Mouse (Mus musculus) C2C12 (cell line): ENCODE results near the gene Mmel1. TPM values are rescaled to one million over a fixed set of nuclear protein-coding genes. Genes with fewer than 3 reads are reported as not detected.

Source experiments
- H3K27me3 ChIP-seq: one replicate; pipeline ENCODE4 v1.6.1; 2011; ENCODE audit not compliant: control insufficient read depth, insufficient read depth, insufficient read length
- H3K36me3 ChIP-seq: one replicate; pipeline ENCODE4 v1.6.1; 2011; ENCODE audit not compliant: control insufficient read depth, insufficient read depth
- H3K4me3 ChIP-seq: one replicate; pipeline ENCODE4 v1.5.1; 2011; ENCODE audit warnings: mild to moderate bottlenecking, control low read depth; ENCODE audit not compliant: poor library complexity, insufficient read depth, severe bottlenecking
- H3K79me2 ChIP-seq: one replicate; pipeline ENCODE4 v1.6.1; 2011; ENCODE audit not compliant: control insufficient read depth, insufficient read depth
- H3K79me3 ChIP-seq: one replicate; pipeline ENCODE4 v1.6.1; 2011; ENCODE audit warnings: low read depth, control low read depth
- H3ac ChIP-seq: one replicate; pipeline ENCODE3; 2011; ENCODE audit warnings: low read depth; ENCODE audit not compliant: control insufficient read depth, insufficient read length
- CEBPB ChIP-seq: IDR thresholded peaks from one replicate; pipeline ENCODE4 v1.6.1; 2011; ENCODE audit warnings: low read depth, mild to moderate bottlenecking, control low read depth, moderate library complexity
- CTCF ChIP-seq: IDR thresholded peaks from one replicate; pipeline ENCODE4 v1.5.1; 2011; ENCODE audit not compliant: control insufficient read depth, insufficient read depth, insufficient read length
- FOSL1 ChIP-seq: IDR thresholded peaks from one replicate; pipeline ENCODE4 v1.8.0; 2011; ENCODE audit warnings: mild to moderate bottlenecking, low read length; ENCODE audit not compliant: poor library complexity, insufficient read depth, severe bottlenecking
- MAX ChIP-seq: IDR thresholded peaks from one replicate; pipeline ENCODE4 v1.6.1; 2011; ENCODE audit warnings: mild to moderate bottlenecking, control low read depth
- MYOD1 ChIP-seq: IDR thresholded peaks from one replicate; pipeline ENCODE4 v1.6.1; 2011; ENCODE audit warnings: low read depth; ENCODE audit not compliant: control insufficient read depth, insufficient read length
- MYOG ChIP-seq: IDR thresholded peaks from one replicate; pipeline ENCODE4 v1.6.1; 2011; ENCODE audit not compliant: control insufficient read depth, insufficient read length; ENCODE audit errors: extremely low read depth
- USF1 ChIP-seq: IDR thresholded peaks from one replicate; pipeline ENCODE4 v1.6.1; 2011; ENCODE audit warnings: low read depth, mild to moderate bottlenecking, control low read depth, moderate library complexity
- polyA plus RNA-seq: library from polyadenylated mRNA; unstranded; fragments of >200 nt; fragmentation: generic; extraction: Trizol; gene quantifications from one replicate; pipeline ENCODE4 v1.2.1, GENCODE M21; 2012; ENCODE audit warnings: missing spikeins

Mmel1 gene
- polyA plus RNA-seq, 1 experiment: 0.04 TPM

DNA sequence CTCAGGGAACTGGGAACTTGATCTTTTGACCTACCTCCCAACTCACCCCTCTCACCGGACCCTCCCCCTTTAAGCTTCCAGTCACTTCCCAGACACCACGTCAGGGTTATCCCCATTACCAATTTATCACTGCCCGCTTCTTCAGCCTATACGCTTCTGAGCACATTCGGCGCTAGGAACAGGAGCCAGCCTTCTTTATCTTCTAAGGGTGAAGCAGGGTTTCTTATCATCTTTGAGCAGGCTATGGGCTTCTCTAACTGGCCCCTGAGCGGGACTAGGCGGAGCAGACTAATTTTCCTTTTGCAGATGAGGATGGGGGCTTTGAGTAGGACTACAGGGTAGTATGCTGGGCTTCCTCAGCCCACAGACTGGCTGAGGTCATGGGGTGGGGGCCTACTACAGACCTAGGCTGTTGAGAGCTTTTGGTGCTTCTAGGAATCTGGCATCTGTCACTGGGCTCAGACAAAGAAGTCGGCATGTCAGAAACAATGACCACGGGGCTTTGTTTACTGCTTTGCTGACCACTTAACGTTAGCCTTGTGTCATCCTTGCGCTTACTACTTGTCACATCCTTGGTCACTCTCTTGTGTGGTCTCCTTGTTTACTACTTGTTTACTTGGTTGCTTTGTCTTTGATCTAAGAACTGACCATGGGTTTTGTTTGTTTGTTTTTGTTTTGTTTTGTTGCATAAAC lies 59.2 kb downstream of the Mmel1 start, which contains the start of gene Tnfrsf14:
Tnfrsf14 (minus strand) TSS at position 169 of the 693 bp plus-strand sequence.
- H3K27me3 ChIP-seq: peaks cover 22% of the 10 kb centered on the region
- no peaks in the 10 kb centered on the region for H3K79me2 ChIP-seq
- no peak within 1 kb of the TSS for H3K4me3 ChIP-seq
- H3ac ChIP-seq: no peak within 1 kb of the TSS
- no peak for TF ChIP-seq MYOD1
- TF ChIP-seq FOSL1: no peak
- no peak for TF ChIP-seq USF1
- no peak for TF ChIP-seq CTCF
- no peak for TF ChIP-seq MAX
- TF ChIP-seq MYOG: no peak
- no peak for TF ChIP-seq CEBPB
- H3K36me3 ChIP-seq: no peaks in the 10 kb centered on the region
- no peaks in the 10 kb centered on the region for H3K79me3 ChIP-seq

GRCm38 (mm10) chr4:154929088-154929660 lies 59.8 kb downstream of the Mmel1 start:
- Histone ChIP-seq H3K79me3 (no peaks in the 10 kb centered on the region), H3ac (no peak overlapping the region), H3K79me2 (no peaks in the 10 kb centered on the region), H3K27me3 (peaks cover 28% of the 10 kb centered on the region), H3K4me3 (no peak overlapping the region), H3K36me3 (no peaks in the 10 kb centered on the region)
- no peak for TF ChIP-seq FOSL1
- no peak for TF ChIP-seq MYOD1
- no peak for TF ChIP-seq CTCF
- TF ChIP-seq MAX: no peak
- TF ChIP-seq USF1: no peak
- TF ChIP-seq MYOG: no peak

DNA sequence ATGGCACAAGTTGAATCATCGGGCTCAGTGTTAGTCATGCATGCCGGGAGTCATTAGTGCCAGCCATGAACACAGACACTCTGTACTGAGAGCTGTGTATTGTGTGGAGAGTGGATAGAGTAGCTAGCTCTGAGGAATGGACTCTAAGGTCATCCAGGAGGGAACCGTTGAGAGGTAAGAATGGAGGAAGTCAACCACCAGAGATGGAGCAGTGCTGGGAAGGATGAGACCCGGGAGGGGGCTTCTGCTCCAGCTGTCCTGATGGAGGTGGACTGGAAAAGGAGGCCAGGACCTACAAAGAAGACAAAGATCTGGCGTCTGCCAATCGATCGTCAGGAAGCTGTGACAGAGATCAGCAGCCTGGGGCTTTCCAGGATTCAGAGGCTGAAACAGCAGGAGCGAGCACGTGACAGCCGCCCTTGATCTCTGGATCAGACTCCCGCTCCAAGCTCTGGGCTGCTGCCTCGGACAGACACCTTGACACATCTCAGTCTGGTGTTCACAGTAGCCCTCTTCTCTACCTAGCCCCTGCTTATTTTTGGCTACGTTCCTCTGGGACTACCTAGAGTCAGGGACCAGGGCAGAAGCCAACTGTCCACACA lies 64.0 kb downstream of the Mmel1 start:
- Histone ChIP-seq H3K36me3 (no peaks in the 10 kb centered on the region), H3ac (no peak overlapping the region), H3K79me3 (no peaks in the 10 kb centered on the region), H3K79me2 (no peaks in the 10 kb centered on the region), H3K27me3 (peaks cover 42% of the 10 kb centered on the region), H3K4me3 (no peak overlapping the region)
- no peak for TF ChIP-seq MYOD1
- TF ChIP-seq CEBPB: no peak
- TF ChIP-seq MYOG: no peak
- no peak for TF ChIP-seq CTCF
- no peak for TF ChIP-seq USF1
- no peak for TF ChIP-seq MAX
- TF ChIP-seq FOSL1: no peak

- Histone ChIP-seq H3K79me2 (no peaks in the 10 kb centered on the region), H3ac (no peak overlapping the region), H3K36me3 (no peaks in the 10 kb centered on the region), H3K27me3 (peaks cover 41% of the 10 kb centered on the region), H3K79me3 (no peaks in the 10 kb centered on the region), H3K4me3 (no peak overlapping the region)
- TF ChIP-seq FOSL1 (no peak), USF1 (no peak), MAX (no peak), CTCF (no peak), MYOD1 (no peak), MYOG (no peak), CEBPB (no peak)
Measured at GRCm38 (mm10) chr4:154934800-154935199, 65.4 kb downstream of the Mmel1 start.

DNA sequence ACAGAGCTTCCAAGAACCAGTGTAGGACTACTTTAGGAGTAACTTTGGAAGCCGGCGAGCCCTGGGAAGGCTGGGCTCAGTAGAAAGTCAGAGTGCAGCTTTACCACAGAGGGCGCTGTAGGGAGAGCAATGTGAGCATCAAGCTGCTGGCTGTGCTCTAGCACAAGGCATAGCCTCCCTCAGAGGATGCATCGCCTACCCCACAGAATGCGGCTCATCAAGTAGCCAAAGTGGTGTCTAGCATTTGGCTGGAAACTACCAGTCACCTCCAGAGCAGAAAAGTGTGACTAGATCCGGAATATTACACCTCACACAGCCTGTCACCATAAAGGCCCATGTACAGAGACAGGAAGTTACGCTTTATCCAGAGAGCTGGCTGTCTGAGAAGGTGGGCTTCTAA lies 66.4 kb downstream of the Mmel1 start:
- Histone ChIP-seq H3ac (no peak overlapping the region), H3K27me3 (peaks cover 35% of the 10 kb centered on the region), H3K79me2 (no peaks in the 10 kb centered on the region), H3K4me3 (no peak overlapping the region), H3K79me3 (no peaks in the 10 kb centered on the region), H3K36me3 (no peaks in the 10 kb centered on the region)
- TF ChIP-seq USF1 (no peak), MYOG (no peak), CTCF (no peak)

GRCm38 (mm10) chr4:154936542-154937255 lies 67.3 kb downstream of the Mmel1 start:
- peaks cover 35% of the 10 kb centered on the region for H3K27me3 ChIP-seq
- H3ac ChIP-seq: no peak overlapping the region
- H3K79me2 ChIP-seq: no peaks in the 10 kb centered on the region
- H3K79me3 ChIP-seq: no peaks in the 10 kb centered on the region
- H3K4me3 ChIP-seq: no peak overlapping the region
- TF ChIP-seq CEBPB (no peak), MYOD1 (no peak), CTCF (no peak), MYOG (no peak), FOSL1 (no peak)
- no peaks in the 10 kb centered on the region for H3K36me3 ChIP-seq
